Mouse (Mus musculus) stomach, postnatal 0 days (tissue): ENCODE data around the gene Pde10a. TPM values are rescaled to one million over a fixed set of nuclear protein-coding genes. Genes with fewer than 3 reads are reported as not detected.

Experiments used
- ATAC-seq: fragments of 200-750 bp; cut with Nextera tagmentation; 2 replicates; pipeline ENCODE4 v1.8.0; 2017; ENCODE audit not compliant: low FRiP score, low TSS enrichment
- DNase-seq: peaks from one replicate; pipeline ENCODE4 v3.0.0-alpha.2; 2016; ENCODE audit warnings: low spot score
- H3K27ac ChIP-seq: fragments of 300-500 bp; sonication (generic); replicated peaks from 2 replicates; pipeline ENCODE4 v1.5.1; 2014; ENCODE audit warnings: mild to moderate bottlenecking, control low read depth
- H3K27me3 ChIP-seq: fragments of 300-500 bp; sonication (generic); 2 replicates; pipeline ENCODE4 v1.6.1; 2014; ENCODE audit warnings: low read length; ENCODE audit not compliant: control insufficient read depth, insufficient read depth
- H3K36me3 ChIP-seq: fragments of 300-500 bp; sonication (generic); 2 replicates; pipeline ENCODE4 v1.6.1; 2014; ENCODE audit warnings: low read length, mixed read lengths; ENCODE audit not compliant: control insufficient read depth, insufficient read depth
- H3K4me1 ChIP-seq: fragments of 300-500 bp; sonication (generic); replicated peaks from 2 replicates; pipeline ENCODE4 v1.6.1; 2014; ENCODE audit warnings: antibody characterized with exemption; ENCODE audit not compliant: control insufficient read depth, insufficient read depth
- H3K4me2 ChIP-seq: fragments of 300-500 bp; sonication (generic); replicated peaks from 2 replicates; pipeline ENCODE4 v1.6.1; 2014; ENCODE audit warnings: low read depth, mild to moderate bottlenecking, control low read depth, moderate library complexity
- H3K4me3 ChIP-seq: fragments of 300-500 bp; sonication (generic); 2 replicates; pipeline ENCODE4 v1.5.1; 2014; ENCODE audit warnings: low read depth, low read length, control low read depth
- H3K9ac ChIP-seq: fragments of 300-500 bp; sonication (generic); 2 replicates; pipeline ENCODE4 v1.6.1; 2014; ENCODE audit warnings: mild to moderate bottlenecking, low read length, control low read depth, mixed read lengths
- H3K9me3 ChIP-seq: fragments of 300-500 bp; sonication (generic); 2 replicates; pipeline ENCODE4 v1.6.1; 2016; ENCODE audit warnings: low read length; ENCODE audit not compliant: control insufficient read depth
- CTCF ChIP-seq: IDR thresholded peaks from 2 replicates; pipeline ENCODE4 v1.5.1; 2016; ENCODE audit warnings: antibody characterized with exemption, low read depth, mild to moderate bottlenecking, moderate library complexity
- EP300 ChIP-seq: optimal IDR thresholded peaks from 2 replicates; pipeline ENCODE3; 2016; ENCODE audit warnings: antibody characterized with exemption
- WGBS: fragments of 180-500 bp; shearing (Covaris S2); extraction: QIAGEN DNeasy Blood & Tissue Kit; methylation state at CpG from one replicate; pipeline ENCODE4 v1.1.7; 2014; 5-methylcytosine and 5-hydroxymethylcytosine counted together
- polyA plus RNA-seq: library from polyadenylated mRNA; unstranded; fragments of >200 nt; fragmentation: Nextera tagmentation; extraction: Ambion mirVana; gene quantifications from 2 replicates; pipeline ENCODE4 v1.2.1, GENCODE M21; 2015

Pde10a gene
- polyA plus RNA-seq, 1 experiment from 2014 or later = 0.69 TPM

DNA sequence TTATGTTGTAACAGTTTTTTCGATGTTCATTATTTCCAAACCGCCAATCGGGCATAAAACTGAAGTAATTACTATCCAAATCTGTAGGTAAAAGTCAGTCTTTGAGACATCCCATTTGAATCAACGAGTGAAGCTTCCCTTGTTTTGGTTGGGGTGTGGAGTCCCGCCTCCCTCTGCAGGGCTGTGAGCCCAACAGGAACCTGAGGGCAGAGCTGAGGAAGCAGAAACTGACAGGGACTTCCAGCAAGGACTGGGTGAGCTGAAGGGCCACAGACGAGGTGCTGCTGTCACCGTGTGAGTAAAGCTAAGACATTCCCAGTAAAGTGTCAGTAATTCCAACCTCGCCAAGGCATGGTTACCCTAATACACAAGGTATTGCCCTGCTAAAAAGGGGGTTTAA, 313.1 kb downstream of the Pde10a start:
- Histone ChIP-seq H3K9me3 (no peaks in the 10 kb centered on the region), H3K4me3 (no peak overlapping the region), H3K27ac (no peak overlapping the region), H3K36me3 (no peaks in the 10 kb centered on the region), H3K9ac (no peak overlapping the region), H3K4me1 (0 out of 2 replicates have a peak, but pooled peaks cover 3% of the 10 kb centered on the region), H3K27me3 (no peaks in the 10 kb centered on the region), H3K4me2 (no peak overlapping the region)
- no peak for TF ChIP-seq CTCF
- TF ChIP-seq EP300 = no peak
- ATAC-seq = no peak
- no peak for DNase-seq
- 56% methylated on average over 8 of the region's 8 CpGs for WGBS

- no peak overlapping the region for H3K27ac ChIP-seq
- H3K27me3 ChIP-seq = no peaks in the 10 kb centered on the region
- no peak overlapping the region for H3K4me2 ChIP-seq
- DNase-seq (no peak), ATAC-seq (no peak)
- H3K9ac ChIP-seq = no peak overlapping the region
- TF ChIP-seq CTCF = no peak
- TF ChIP-seq EP300 = no peak
- 48% methylated on average over 10 of the region's 10 CpGs for WGBS
- H3K36me3 ChIP-seq = no peaks in the 10 kb centered on the region
- H3K4me3 ChIP-seq = no peak overlapping the region
- no peaks in the 10 kb centered on the region for H3K9me3 ChIP-seq
- H3K4me1 ChIP-seq = 0 out of 2 replicates have a peak, but pooled peaks cover 3% of the 10 kb centered on the region
Observed at GRCm38 (mm10) chr17:8839237-8840011, 314.3 kb downstream of the Pde10a start.

- DNase-seq (no peak), ATAC-seq (no peak)
- H3K9me3 ChIP-seq = no peaks in the 10 kb centered on the region
- 83% methylated on average over 8 of the region's 8 CpGs for WGBS
- no peak overlapping the region for H3K9ac ChIP-seq
- no peak overlapping the region for H3K4me2 ChIP-seq
- H3K4me3 ChIP-seq = no peak overlapping the region
- TF ChIP-seq EP300 = no peak
- TF ChIP-seq CTCF = no peak
- 0 out of 2 replicates have a peak, but pooled peaks cover 3% of the 10 kb centered on the region for H3K4me1 ChIP-seq
- H3K27ac ChIP-seq = no peak overlapping the region
- no peaks in the 10 kb centered on the region for H3K36me3 ChIP-seq
- no peaks in the 10 kb centered on the region for H3K27me3 ChIP-seq
Observed at GRCm38 (mm10) chr17:8841094-8841493, 315.9 kb downstream of the Pde10a start.

DNA sequence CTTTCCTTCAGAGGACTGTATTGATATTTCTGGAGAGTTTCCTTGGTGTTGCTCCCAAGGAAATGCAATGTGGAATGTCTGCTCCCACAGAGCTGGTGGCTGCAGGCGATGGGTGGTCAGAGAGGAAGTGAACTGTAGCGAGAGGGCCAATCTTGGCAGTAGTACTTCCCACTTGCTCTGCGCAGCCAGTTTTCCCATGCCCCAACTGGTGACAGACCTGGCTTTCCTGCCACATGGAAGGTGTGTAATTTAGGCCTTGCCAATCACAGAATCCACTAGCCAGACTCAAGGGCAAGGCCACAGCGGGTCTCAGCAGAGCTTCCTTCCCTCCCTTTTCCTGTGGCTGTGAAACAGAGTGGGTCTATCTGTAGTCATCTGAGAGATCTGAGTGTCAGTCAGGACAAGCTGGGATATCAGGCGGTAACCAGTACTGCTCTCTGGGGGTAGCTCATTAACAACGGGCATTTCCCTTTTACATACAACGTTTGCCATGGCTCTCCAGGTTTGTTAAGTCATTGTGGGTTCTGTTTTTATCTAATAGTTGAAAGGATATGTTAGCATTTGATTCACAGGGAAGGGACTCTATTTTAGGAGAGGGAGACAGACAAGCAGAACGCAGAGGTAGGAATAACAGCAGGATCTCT, 316.8 kb downstream of the Pde10a start:
- H3K9me3 ChIP-seq = no peaks in the 10 kb centered on the region
- no peaks in the 10 kb centered on the region for H3K27me3 ChIP-seq
- 0 out of 2 replicates have a peak, but pooled peaks cover 3% of the 10 kb centered on the region for H3K4me1 ChIP-seq
- H3K4me3 ChIP-seq = no peak overlapping the region
- no peak overlapping the region for H3K27ac ChIP-seq
- 73% methylated on average over 8 of the region's 8 CpGs for WGBS
- H3K36me3 ChIP-seq = no peaks in the 10 kb centered on the region
- TF ChIP-seq CTCF (no peak), EP300 (no peak)
- no peak overlapping the region for H3K4me2 ChIP-seq
- H3K9ac ChIP-seq = no peak overlapping the region
- DNase-seq = no peak
- no peak for ATAC-seq

GRCm38 (mm10) chr17:8842662-8843061, 317.5 kb downstream of the Pde10a start:
- no peaks in the 10 kb centered on the region for H3K36me3 ChIP-seq
- H3K4me1 ChIP-seq = 0 out of 2 replicates have a peak, but pooled peaks cover 3% of the 10 kb centered on the region
- DNase-seq (no peak), ATAC-seq (no peak)
- no peak overlapping the region for H3K4me2 ChIP-seq
- no peaks in the 10 kb centered on the region for H3K9me3 ChIP-seq
- no peak for TF ChIP-seq CTCF
- TF ChIP-seq EP300 = no peak
- H3K27me3 ChIP-seq = no peaks in the 10 kb centered on the region
- no peak overlapping the region for H3K4me3 ChIP-seq
- H3K9ac ChIP-seq = no peak overlapping the region
- no peak overlapping the region for H3K27ac ChIP-seq
- WGBS = 30% methylated on average over 4 of the region's 4 CpGs

DNA sequence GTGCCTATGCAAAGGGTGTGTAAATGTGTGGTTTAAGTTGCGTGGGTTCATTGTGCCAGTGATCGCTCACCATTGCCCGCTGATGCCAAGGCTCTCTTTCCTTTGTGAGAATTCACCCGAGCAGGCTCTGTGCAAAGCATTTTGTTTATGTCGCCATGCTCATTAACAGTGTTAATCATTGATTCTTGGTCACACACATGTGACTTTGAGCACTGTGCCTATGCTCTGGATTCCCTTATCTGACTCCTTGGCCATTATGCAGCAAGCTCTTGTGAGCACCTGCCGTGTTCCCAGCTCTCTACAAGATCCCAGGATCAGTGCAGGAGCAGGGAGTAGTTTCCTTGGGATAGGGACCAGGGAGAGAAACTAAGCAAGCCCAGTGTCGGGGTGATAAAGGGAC, 318.8 kb downstream of the Pde10a start:
- Histone ChIP-seq H3K36me3 (no peaks in the 10 kb centered on the region), H3K4me2 (no peak overlapping the region), H3K9ac (no peak overlapping the region), H3K4me3 (no peak overlapping the region), H3K27me3 (no peaks in the 10 kb centered on the region), H3K27ac (no peak overlapping the region), H3K9me3 (no peaks in the 10 kb centered on the region), H3K4me1 (0 out of 2 replicates have a peak, but pooled peaks cover 3% of the 10 kb centered on the region)
- DNase-seq (no peak), ATAC-seq (no peak)
- no peak for TF ChIP-seq CTCF
- TF ChIP-seq EP300 = no peak
- 77% methylated on average over 7 of the region's 7 CpGs for WGBS
